Mouse (Mus musculus) ovary, postnatal 36 days (tissue): ENCODE results near the gene Tbrg4.
"Not testable (repeated sequence)": the region's sequence is repeated elsewhere in the genome, so short reads cannot be mapped to it uniquely, and the experiment has no call there.

Experiments used
- DNase-seq: peaks from one replicate; pipeline ENCODE4 v3.0.0; 2022; ENCODE audit warnings: low spot score, mixed read lengths

Gene Tbrg4

DNA sequence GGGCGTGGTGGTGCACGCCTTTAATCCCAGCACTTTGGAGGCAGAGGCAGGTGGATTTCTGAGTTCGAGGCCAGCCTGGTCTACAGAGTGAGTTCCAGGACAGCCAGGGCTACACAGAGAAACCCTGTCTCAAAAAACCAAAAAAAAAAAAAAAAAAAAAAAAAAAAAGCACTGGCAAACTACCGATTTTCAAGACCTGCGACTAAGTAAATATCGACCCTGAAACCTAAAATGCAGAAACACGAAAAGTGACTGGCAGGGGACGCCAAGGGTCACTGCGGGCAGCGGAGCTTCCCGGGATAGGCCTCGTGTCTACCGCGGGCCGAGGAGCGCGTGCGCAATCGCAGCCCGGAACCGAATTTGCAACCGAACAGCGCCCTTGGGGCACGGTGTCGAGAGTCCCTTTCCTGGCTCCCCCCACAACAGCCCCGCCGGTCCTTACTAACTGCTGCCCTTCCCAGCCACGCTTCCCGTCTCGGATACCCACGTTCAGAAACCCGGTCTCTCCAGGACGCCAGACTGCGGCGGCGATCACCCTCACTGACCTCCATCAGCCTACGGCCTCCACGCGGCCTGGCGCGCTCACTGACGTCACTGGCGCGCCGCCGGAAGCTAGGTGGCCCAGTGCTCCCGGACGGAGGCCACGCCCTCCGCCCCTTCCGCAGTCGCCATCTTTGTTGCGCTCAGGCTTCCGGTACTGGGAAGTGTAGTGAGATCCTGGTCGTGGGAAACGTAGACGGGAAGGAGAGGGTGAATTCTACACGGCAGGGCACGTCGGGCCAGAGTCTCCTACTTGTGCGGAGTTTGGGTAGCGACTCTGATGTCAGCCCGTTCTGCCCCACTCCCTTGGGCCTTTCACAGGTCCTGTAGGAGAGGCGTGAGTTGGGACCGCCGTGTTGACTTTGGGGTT, at the start of gene Tbrg4:
Tbrg4 (minus strand) TSS at position 590 of the 910 bp plus-strand sequence.
- peak; percentile 92 for DNase-seq

DNA sequence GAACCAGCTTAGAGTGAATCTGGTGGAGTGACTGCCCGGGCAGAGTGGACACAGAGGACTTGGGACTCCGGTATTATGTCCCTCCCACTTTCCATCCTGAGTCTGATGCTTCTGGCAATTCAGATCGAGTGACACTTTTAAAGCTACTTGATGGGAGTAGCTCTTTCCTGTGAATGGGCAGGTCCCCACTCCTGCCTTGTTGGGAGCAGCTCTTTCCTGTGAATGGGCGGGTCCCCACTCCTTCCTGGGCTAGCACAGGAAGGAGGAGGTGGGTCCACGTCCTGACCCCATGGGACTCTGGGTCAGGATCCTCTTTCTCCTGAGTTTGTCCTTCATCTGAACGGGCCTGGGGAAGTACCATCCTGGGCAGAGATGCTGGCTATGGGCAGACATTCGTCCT, 49.5 kb upstream of the Tbrg4 start:
- DNase-seq = no peak

- DNase-seq = no peak
Measured at GRCm38 (mm10) chr11:6674701-6675100, 48.8 kb upstream of the Tbrg4 start.

DNA sequence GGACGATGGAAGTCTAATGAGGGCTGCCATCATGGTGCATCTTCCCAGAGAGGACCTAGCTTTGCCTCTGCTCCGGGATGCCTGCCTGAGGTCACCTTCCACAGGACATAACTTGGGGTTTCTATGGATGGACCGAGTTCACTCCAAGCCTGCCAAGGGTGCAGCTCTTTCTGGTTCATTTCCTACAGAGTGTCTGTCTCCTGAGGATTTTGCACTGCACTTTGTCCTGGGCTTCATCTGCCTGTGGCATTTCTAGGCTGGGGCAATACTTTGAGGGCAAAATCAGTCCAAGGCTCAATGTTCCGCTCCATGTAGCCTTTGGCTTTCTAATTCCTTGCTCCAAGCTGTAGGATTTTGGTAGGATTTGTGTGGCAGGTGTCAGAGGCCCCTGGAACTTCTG, 45.0 kb upstream of the Tbrg4 start:
- no peak for DNase-seq

- DNase-seq = no peak
Measured at GRCm38 (mm10) chr11:6670044-6670443, 44.2 kb upstream of the Tbrg4 start.

GRCm38 (mm10) chr11:6669041-6669440, 43.2 kb upstream of the Tbrg4 start:
- no peak for DNase-seq

DNA sequence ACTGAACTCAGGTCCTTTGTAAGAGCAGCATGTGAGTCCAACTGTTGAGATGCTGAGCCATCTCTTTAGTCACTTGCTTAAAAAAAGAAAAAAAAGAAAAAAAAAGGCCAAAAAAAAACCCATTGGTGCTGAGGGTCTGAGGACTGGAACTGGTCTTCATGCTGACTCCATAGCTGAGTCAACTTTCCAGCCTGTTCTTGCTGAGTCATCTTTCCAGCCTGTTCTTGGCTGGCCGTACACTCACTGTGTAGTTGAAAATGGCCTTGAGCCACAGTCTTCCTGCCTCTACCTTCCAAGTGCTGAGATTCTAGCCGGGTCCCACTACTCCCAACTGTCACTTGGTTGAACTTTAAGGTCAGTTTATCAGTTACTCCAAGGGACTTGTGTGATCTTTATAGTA, 40.8 kb upstream of the Tbrg4 start:
- DNase-seq = no peak

DNA sequence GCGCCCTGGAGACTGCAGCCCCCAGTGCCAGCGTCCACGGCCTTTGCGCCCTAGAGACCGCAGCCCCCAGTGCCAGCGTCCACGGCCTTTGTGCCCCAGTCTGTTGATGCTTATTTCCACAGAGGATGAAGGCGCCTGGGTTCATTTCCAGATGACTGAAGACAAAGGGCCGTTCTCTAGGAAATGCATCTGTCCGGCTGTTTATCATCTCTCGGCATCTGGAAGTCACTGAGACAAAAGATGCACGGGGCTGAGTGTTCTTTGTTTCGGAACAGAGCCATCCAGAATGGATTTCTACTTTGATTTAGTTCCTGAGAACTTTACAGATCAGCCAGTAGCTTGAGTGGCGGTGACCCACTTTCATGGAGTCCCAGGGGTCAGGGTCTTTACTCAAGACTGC, 35.3 kb upstream of the Tbrg4 start:
- DNase-seq = no peak

- peak; percentile 23 for DNase-seq
Measured at GRCm38 (mm10) chr11:6658271-6658670, 32.4 kb upstream of the Tbrg4 start, which contains the start of gene Ramp3. Gene Ramp3 (plus strand): TSS chr11:6658521.

DNA sequence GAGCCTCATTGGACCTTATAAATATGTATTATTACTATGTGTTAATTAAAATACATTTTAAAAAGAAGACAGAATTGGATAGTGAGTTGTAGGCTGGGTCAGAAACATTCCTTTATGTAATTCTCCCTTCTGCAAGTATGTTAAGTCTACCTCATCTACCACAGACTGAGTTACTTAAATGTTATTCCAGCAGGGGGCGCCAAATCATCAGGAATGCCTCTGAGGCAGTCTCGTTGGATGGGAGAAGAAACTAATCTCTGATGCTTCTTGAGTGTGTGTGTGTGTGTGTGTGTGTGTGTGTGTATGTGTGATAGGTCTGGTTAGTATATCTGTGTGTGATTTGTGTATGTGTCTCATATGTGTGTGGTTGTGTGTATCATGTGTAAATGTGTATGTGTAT, 29.0 kb upstream of the Tbrg4 start:
- DNase-seq = peak; percentile 33

DNA sequence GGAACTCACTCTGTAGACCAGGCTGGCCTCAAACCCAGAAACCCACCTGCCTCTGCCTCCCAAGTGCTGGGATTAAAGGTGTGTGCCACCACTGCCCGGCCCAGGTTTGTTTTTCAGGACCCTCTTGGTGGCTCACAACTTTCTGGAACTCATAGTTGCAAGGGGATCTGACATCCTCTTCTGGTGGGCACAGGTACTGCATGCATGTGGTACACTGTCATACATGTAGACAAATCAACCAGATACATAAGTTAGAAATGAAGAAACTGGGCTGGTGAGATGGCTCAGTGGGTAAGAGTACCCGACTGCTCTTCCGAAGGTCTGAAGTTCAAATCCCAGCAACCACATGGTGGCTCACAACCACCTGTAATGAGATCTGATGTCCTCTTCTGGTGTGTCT, 27.1 kb upstream of the Tbrg4 start:
- DNase-seq = not testable (repeated sequence)

DNA sequence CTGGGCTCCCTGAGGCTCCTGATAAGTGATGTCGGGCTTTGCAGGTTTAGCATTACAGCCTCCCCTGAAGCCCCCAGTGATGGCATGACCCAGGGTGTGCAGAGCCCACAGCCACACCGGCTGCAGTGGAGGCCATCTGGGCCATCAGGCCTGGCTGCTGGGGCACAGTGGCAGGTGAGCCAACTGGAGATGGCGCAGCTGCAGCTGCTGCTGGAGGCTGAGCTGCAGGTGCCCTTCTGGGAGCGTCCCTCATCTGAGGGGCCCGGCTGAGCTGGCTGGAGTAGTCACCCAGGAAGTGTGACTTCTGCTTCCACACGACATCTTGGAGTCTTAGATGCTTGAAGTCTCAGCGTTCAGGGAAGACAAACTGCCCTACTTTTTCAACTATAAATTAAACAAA, 24.7 kb upstream of the Tbrg4 start:
- no peak for DNase-seq

DNA sequence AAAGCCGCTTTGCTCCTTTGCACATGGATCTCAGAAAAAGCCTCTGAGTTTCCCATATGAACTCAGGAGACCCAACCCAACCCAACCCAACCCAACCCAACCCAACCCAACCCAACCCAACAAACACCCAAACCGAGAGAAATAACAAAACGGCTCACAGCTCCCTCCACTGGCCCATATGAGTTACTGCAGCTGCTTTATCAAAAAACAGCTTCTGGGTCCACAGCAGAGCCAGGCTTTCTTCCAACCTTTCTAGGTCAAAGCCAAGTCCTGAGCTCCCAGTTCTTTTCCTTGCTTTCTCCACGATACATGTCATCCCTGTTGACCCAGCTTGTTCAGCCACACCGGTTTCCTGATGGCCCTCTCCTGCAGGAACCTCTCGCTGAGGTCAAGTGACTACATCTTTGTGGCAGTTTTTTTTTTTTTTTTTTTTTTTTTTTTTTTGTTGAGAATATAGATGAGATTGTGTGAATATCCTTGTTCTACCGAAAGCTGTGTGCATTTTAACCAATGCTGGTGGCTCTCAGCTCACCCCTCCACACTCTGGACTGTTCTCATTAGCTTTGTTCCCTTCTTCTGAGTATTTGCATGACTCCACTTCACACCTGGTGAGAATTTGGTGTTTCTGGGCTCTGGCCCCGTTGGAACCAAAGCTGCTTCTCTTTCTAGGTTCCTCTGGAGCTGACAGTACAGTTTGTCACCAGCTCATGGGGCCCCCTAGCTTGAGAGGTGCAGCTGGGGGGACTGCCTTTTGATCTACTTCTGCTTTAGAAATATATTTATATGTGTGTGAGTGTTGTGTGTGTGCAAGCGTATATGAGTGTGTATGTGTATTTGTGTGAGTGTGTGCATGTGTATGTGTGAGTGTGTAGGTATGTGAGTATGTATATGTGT, 22.2 kb upstream of the Tbrg4 start:
- no peak for DNase-seq

DNA sequence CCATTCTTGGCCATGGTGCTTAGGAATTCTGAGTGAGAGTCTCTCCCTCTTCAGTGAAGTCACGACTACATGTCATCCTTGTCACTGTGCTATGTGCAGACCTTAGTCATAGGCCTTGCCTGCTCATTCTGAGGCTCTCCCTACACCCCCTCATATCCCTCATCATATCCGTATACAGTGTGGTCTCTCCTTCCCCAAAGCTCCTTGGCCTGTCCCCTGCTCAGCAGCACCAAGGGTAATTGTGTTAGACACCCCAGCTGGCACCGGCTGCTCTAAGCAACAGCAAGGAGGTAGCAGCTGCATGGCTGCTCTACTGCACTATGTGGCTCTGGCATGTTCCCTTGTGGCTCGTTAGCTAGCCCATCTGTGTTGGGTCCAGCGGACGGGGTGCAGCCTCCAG, 18.7 kb upstream of the Tbrg4 start:
- DNase-seq = no peak

- DNase-seq = no peak
Measured at GRCm38 (mm10) chr11:6639072-6639471, 13.2 kb upstream of the Tbrg4 start.

- no peak for DNase-seq
Measured at GRCm38 (mm10) chr11:6638537-6638936, 12.7 kb upstream of the Tbrg4 start, which contains the start of gene Wap. Gene Wap (minus strand): TSS chr11:6638637.

DNA sequence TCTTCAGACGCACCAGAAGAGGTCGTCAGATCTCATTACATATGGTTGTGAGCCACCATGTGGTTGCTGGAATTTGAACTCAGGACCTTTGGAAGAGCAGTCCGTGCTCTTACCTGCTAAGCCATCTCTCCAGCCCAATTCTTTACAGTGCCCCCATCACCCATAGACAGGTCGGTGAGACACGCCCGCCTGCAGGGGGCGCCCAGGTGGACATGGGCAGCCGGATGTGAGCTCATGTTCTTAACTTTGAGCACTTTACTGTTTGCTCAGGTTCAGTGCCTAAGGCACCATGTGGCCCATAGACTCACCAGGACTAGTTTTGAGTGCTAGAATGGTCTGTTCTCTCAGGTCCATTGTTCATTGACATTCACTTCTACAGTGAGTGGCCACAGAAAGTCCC, 10.3 kb upstream of the Tbrg4 start:
- DNase-seq = no peak

- no peak for DNase-seq
Measured at GRCm38 (mm10) chr11:6629655-6630054, 3.8 kb upstream of the Tbrg4 start.

- DNase-seq = peak; percentile 50
Measured at GRCm38 (mm10) chr11:6628568-6628967, 2.7 kb upstream of the Tbrg4 start.

- no peak for DNase-seq
Measured at GRCm38 (mm10) chr11:6627731-6628130, 1.9 kb upstream of the Tbrg4 start.

- DNase-seq = peak; percentile 21
Measured at GRCm38 (mm10) chr11:6626388-6626772, 513 bp upstream of the Tbrg4 start.

GRCm38 (mm10) chr11:6624619-6625382, 1.1 kb downstream of the Tbrg4 start:
- no peak for DNase-seq
